Mouse (Mus musculus) left cerebral cortex, postnatal 36 days (tissue): Measurements from ENCODE around the gene Shc1. TPM values are rescaled to one million over a fixed set of nuclear protein-coding genes. Genes with fewer than 3 reads are reported as not detected.

ENCODE experiments used
- DNase-seq, 2 experiments: peaks; one replicate each; pipeline ENCODE4 v3.0.0; 2021 to 2022; ENCODE audit warnings: low spot score in 2 of 2, mixed read lengths in 1 of 2
- intact Hi-C: fragments of 180-260 bp; cut with DNase I; formaldehyde crosslinking; loops from one replicate; pipeline ENCODE4 v1.15.1; 2025
- total RNA-seq, 2 experiments: library from RNA; stranded (reverse); gene quantifications; 2 replicates each; pipeline ENCODE4 v1.2.3; 2021

The Shc1 gene
- total RNA-seq, result 10 to 100 TPM; 10.6 to 16.0 TPM

DNA sequence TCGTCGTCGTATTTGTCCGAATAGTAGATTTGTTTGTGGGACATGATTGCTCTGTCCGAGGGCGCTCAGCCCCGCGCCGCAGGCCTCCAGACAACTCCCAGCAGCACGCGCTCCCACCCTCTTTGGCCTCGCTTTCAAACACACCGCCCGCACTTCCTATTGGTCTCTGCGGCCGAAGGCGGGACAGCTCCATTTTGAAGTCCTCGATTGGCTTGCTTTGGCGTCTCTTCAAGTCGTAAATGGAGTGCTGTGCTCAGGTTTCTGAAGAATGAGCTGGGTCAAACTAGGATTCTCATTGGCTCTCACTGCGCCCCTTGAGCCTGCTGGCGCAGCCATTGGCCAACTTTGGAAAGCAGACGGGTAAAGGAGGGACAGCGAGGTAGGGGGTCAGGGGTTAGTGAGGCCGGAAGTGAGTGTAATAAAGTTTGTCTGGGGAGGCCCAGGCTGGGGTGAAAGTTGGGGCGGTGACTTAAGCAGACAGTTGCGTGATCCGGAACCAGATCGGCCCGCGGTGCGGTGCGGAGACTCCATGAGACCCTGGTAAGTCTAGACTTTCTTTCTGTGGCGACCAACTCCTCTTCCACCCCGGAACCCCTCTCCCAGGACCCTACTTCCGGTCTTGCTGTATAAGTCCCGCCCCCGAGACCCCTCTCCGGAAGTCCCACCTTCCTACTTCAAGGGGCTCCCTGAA is at the start of gene Shc1, which contains the start of gene Cks1b:
Gene Shc1, plus strand, starts transcription at position 274 of the 691 bp plus-strand sequence.
Gene Cks1b, minus strand, starts transcription at position 214 of the 691 bp plus-strand sequence.
- intact Hi-C loops, result no loop called here
- DNase-seq, result peak; percentile 90 to 93

DNA sequence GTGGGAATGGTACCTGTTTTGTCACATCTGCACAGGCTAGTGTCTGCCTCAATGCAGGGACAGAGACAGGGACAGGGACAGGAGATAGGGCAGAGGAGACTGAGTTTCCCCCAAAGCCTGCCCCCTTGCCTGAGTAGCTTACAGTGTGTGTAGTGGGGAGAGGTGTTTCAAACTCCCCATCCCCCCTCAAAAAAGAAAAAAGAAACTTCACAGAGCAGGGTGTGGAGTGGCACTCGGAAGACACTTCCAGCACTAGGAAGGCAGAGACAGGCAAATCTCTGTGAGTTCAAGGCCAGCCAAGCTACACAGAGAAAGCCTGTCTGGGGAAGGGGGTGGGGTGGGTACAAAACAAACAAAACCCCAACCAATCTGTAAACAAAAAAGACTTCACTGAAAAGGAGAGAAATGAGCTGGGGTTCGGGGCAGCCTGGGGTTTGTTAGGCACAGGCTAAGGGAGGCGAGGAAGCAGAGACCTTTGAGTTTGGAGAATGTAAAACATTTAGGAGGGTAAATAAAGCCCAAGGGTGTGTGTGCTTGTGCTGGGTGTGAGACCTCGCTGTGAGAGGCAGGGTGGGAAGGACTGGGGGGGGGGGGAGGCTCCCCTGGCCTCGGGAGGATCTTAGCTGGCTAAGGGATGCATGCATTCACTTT is 44.5 kb upstream of the Shc1 start:
- DNase-seq, result no peak
- intact Hi-C loops, result loop anchor here (10.0 kb wide), 1 partner anchor 111 kb away; no protein-coding TSS in a partner anchor

DNA sequence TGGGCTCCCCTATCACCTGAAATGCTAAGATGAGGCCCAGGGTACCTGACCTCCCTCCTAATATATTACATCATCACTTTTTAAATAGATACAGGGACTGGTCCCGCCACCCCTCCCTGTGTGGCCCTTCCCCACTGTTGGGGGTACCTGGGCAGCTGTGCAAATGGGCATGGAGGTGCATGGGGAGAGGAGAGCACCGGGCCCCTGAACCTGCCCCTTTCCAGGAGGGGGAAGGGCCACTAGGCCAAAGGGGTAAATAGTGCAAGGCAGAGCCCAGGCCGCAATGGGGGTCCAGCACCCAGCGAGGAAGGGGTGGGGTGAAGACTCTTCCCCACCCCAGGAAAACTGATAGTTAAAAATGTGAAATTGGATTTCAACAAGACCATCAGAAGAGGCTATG is 40.4 kb upstream of the Shc1 start:
- intact Hi-C loops, result loop anchor here (10.0 kb wide), 1 partner anchor 107 kb away; no protein-coding TSS in a partner anchor
- no peak for DNase-seq

GRCm38 (mm10) chr3:89378394-89379067 is 39.7 kb upstream of the Shc1 start:
- DNase-seq, result peak; percentile 76 to 79
- intact Hi-C loops, result loop anchor here (10.0 kb wide), 1 partner anchor 106 kb away; no protein-coding TSS in a partner anchor

GRCm38 (mm10) chr3:89379388-89380131 is 38.7 kb upstream of the Shc1 start:
- no peak for DNase-seq
- intact Hi-C loops, result loop anchor here (10.0 kb wide), 1 partner anchor 105 kb away; no protein-coding TSS in a partner anchor

- intact Hi-C loops, result no loop called here
- no peak for DNase-seq
Observed at GRCm38 (mm10) chr3:89380291-89380690, 38.0 kb upstream of the Shc1 start.

GRCm38 (mm10) chr3:89380711-89381110 is 37.5 kb upstream of the Shc1 start:
- intact Hi-C loops, result no loop called here
- DNase-seq, result no peak

GRCm38 (mm10) chr3:89381233-89381632 is 37.0 kb upstream of the Shc1 start:
- no peak for DNase-seq
- intact Hi-C loops, result no loop called here

DNA sequence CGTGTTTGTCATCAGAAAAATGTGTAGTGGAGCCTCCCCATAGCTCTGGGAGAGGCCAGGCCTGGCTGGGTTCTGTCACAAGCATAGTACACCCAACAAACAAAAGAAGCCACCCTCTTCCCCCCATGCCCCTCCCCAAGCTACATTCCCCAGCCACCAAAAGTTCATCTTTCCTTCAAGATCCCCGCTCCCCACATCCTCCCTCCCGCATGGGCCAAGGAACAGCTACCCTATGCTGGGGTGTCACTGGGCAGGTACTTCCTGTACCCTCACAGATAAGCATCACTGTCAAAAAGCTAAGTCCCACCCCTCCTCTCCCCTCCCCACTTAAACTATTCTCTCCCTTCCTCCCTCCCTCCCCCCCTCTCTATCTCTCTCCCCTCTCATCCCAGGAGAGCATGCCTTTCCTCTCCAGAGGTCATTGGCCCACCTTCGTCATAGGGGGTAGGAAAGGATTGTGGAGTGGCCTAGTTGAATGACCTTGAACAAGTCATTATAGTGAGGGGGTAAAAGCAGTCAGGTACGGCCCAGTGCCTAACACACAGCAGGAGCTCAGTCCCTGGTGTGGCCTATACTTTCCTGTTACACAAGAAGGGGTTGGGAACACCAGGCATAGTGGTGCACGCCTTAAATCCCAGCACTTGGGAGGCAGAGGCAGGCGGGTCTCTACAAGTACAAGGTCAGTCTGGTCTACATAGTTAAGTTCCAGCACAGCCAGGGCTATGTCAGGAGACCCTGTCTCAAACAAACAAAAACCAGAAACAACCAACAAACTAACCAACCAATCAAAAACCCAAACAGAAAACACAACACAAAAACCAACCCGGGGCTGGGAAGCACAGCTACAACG is 36.0 kb upstream of the Shc1 start:
- intact Hi-C loops, result no loop called here
- DNase-seq, result no peak

- DNase-seq, result no peak
- intact Hi-C loops, result no loop called here
Observed at GRCm38 (mm10) chr3:89382950-89383349, 35.3 kb upstream of the Shc1 start.

- DNase-seq, result no peak
- intact Hi-C loops, result no loop called here
Observed at GRCm38 (mm10) chr3:89383651-89384255, 34.5 kb upstream of the Shc1 start.

- no peak for DNase-seq
- intact Hi-C loops, result no loop called here
Observed at GRCm38 (mm10) chr3:89384331-89385076, 33.7 kb upstream of the Shc1 start.

- intact Hi-C loops, result no loop called here
- no peak for DNase-seq
Observed at GRCm38 (mm10) chr3:89385451-89385850, 32.8 kb upstream of the Shc1 start.

DNA sequence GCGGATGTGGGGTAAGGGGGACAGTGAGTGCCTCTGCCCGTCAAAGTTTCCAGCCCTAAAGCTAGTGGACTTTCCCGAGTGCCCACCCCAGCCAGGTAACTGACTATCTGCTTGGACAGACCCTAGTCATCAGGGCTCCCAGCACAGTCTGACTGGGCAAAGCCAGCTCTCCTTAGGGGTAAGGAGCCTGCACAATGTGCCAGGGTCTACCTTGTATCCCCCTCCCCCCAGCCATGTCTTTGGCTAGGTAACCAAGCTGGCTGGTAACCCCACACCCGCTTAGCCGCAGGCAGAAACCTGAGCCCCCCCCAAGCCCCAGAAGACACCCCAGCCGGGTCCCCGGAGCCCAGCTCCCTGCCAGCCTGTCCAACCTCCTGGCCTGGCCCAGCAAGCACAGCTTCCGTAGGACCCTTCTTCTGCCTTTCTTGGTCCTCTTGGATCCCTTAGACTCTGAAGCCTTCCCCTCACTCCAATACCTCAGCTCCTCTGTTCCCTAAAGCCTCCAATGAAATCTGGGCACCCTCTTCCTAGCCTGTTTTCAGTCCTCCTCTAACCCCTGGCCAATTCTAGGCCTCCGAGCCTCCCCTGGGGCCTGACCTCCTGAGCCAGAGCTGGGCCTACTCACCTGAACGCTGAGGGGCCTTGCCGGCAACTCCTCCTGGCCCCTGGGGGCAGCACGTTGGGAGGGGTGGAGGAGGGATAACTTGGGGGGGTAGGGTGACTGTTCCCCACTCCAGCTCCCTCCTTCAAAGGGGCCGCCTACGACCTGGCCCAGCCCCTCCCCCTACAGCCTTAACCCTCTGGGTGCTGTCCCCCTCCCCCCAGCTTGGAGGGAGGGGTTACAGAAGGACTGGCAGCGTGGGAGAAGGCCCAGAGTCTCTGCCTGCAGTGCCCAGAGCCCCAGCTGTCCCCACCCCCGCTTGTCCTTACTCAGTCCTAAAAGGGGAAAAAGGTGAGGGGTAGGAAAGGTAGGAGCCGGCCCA is 31.5 kb upstream of the Shc1 start:
- intact Hi-C loops, result no loop called here
- DNase-seq, result no peak

DNA sequence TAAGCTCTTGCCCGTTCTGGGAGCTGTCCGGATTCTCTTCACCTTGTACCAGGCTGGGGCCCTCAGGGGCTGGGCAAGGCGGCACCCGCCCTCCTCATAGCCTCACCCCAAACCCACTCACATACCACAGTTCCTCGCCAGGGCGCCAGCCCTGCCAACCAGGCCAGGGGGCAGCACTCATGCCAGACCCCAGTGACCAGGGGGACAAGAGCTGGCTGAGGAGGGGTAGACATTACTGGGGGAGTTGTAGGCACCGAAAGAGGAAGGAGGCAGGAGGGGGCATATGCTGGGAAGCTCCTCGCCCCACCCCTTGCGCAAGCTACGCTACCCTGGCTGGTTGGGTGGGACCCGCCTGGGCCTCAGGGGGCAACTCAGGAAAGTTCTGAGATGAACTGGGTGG is 30.6 kb upstream of the Shc1 start:
- DNase-seq, result no peak
- intact Hi-C loops, result no loop called here

- DNase-seq, result no peak
- intact Hi-C loops, result no loop called here
Observed at GRCm38 (mm10) chr3:89388134-89388881, 29.9 kb upstream of the Shc1 start.
